Mouse (Mus musculus): ENCODE data around the gene Grsf1. TPM values are rescaled to one million over a fixed set of nuclear protein-coding genes. Genes with fewer than 3 reads are reported as not detected.

The Grsf1 gene
- polyA plus RNA-seq, 1 experiment: 1.7 TPM

DNA sequence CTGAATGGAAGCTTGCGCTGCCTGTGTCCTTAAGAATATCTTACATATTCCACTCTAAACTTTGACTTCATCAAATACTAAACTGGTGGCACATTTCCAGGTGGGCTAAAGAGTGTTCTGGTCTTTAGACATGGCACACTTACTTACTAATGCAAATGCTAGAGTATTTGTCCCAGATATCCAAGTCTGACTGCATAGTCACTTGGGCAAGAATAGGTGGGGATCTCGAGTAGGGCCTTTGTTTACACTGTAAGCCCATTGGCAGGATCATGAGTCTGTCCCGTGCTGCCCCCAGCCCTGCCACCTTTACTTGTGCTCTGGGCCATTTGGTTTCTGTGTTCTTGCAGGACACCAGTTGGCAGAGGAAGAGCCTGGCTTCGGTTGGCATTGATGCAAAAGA is 59.0 kb downstream of the Grsf1 start:
- H3K4me3 ChIP-seq (replicated peaks): no peak overlapping the region
- H3K27me3 ChIP-seq (ENCODE audit: control insufficient read depth): no peaks in the 10 kb centered on the region
- H3K36me3 ChIP-seq (ENCODE audit: control insufficient read depth): peaks cover 3% of the 10 kb centered on the region; the same call in 1 of the 2 replicates
- H3K9me3 ChIP-seq (ENCODE audit: control insufficient read depth, low read length): no peaks in the 10 kb centered on the region
- no peaks in the 10 kb centered on the region for H3K4me1 ChIP-seq (ENCODE audit: control insufficient read depth)
- TF ChIP-seq GATA1 (IDR thresholded peaks at IDR 0.05; ENCODE audit: low read length) (no peak), TAL1 (IDR thresholded peaks at IDR 0.05; ENCODE audit: low read length) (no peak)

DNA sequence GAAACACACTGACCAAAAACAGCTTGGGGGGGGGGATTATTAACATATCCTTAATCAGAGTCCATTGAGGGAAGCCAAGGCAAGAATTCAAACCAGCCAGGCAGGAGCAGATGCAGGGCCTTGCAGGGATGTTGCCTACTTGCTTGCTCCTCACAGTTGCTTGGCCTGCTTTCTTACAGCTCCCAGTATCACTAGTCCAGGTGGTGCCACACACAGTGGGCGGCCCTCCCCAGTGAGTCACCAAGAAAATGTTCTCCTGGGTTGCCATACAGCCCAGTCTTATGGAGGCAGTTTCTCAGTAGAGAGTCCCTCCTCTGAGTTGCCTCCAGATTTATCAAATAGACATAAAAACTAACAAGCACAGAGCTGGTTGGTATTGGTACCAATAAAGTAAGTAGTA is 61.8 kb downstream of the Grsf1 start:
- Histone ChIP-seq H3K9me3 (ENCODE audit: control insufficient read depth, low read length) (no peaks in the 10 kb centered on the region), H3K4me3 (replicated peaks) (no peak overlapping the region), H3K4me1 (ENCODE audit: control insufficient read depth) (no peaks in the 10 kb centered on the region), H3K27me3 (ENCODE audit: control insufficient read depth) (no peaks in the 10 kb centered on the region), H3K36me3 (ENCODE audit: control insufficient read depth) (peaks cover 3% of the 10 kb centered on the region; the same call in 1 of the 2 replicates)
- TF ChIP-seq TAL1 (IDR thresholded peaks at IDR 0.05; ENCODE audit: low read length): no peak
- no peak for TF ChIP-seq GATA1 (IDR thresholded peaks at IDR 0.05; ENCODE audit: low read length)

Other genes starting within 250 kb of the Grsf1 start
- gene Ambn, start 220.2 kb downstream of the Grsf1 start, polyA plus RNA-seq (2012): not detected in 2 replicates
- not detected in 2 replicates for gene Enam, start 188.2 kb downstream of the Grsf1 start, polyA plus RNA-seq (2012)
- gene Jchain, start 148.3 kb downstream of the Grsf1 start, polyA plus RNA-seq (2012): not detected in 2 replicates
- gene Utp3, start 121.7 kb downstream of the Grsf1 start, polyA plus RNA-seq (2012): 4.7 and 6.2 TPM in 2 replicates
- 0.05 and 0.07 TPM in 2 replicates for gene Rufy3, start 111.1 kb downstream of the Grsf1 start, polyA plus RNA-seq (2012)
- gene Mob1b, start 44.7 kb upstream of the Grsf1 start, polyA plus RNA-seq (2012): 1.3 and 1.6 TPM in 2 replicates
- gene Dck, start 88.8 kb upstream of the Grsf1 start, polyA plus RNA-seq (2012): 2.5 and 2.7 TPM in 2 replicates
- 0.02 TPM in 1 of 2 replicates, not detected in the other for gene Slc4a4, start 210.6 kb upstream of the Grsf1 start, polyA plus RNA-seq (2012)

All from erythroblast, embryonic 14.5 days (primary cell).